27 mouse cellular contexts compared by ENCODE assay signal in the genomic region with DNA sequence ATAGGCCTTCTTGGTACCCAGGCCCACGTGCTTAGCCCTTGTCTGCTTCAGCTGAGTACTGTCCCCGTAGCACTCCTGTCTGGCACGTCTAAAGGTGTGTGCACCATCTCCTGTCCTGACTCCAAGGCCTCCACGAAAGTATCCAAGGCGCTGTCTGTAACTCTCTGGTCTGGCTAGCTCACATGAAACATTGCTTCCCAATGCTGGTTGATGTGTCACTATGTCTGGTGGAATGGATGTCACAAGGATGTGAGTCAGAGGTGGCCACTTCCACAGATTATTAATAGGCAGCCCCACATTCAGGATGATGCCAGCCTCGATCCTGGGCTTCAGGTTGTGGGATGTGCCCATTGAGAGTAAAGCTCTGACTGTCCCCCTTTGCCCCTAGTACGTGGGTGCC. TPM values are rescaled to one million over a fixed set of nuclear protein-coding genes. Genes with fewer than 3 reads are reported as not detected.
DNase-seq lines count a peak whose midpoint lies in the region; ATAC-seq and TF ChIP-seq lines count a peak whose summit lies in the region.
"Had no signal": no experiment of that assay in that cellular context is flagged by ENCODE, and none has a peak within 500 bp of the region (broad histone marks: within the 10 kb centered on the region; RNA-seq: fewer than 3 reads in every experiment).

No protein-coding gene starts in this region.

- no peak for TF ChIP-seq POLR2A in kidney, adult 2 months (IDR thresholded peaks at IDR 0.05; ENCODE audit: low read depth, low read length)

- intact Hi-C loops in left cerebral cortex, postnatal 10 days (cut with DNase I): no loop called here

- peak overlapping the region; percentile 8; the same call in 1 of the 2 replicates for H3K27ac ChIP-seq in kidney, adult 2 months (ENCODE audit: insufficient read depth, low read depth, low read length)
- peak overlapping the region; percentile 78 for H3K27ac ChIP-seq in brown adipose tissue, adult 24 weeks (replicated peaks; ENCODE audit: low read depth, low read length)
- no peak overlapping the region for H3K27ac ChIP-seq in forebrain, embryonic 14.5 days (ENCODE audit: low read depth, low read length)
- H3K27ac ChIP-seq: embryonic facial prominence, embryonic 13.5 days; forebrain, embryonic 10.5 days; hindbrain, embryonic 12.5 days; hindbrain, postnatal 0 days; intestine, embryonic 15.5 days; limb, embryonic 13.5 days; lung, embryonic 15.5 days had no signal

- no peak for ATAC-seq in forebrain, embryonic 14.5 days
- ATAC-seq: CD4-positive, CD25-positive, alpha-beta regulatory T cell, adult 4 months; forebrain, embryonic 16.5 days; intestine, embryonic 15.5 days had no signal

- H3K36me3 ChIP-seq in kidney, adult 2 months (ENCODE audit: control insufficient read depth, insufficient read depth, low read length): no peaks in the 10 kb centered on the region
- no peaks in the 10 kb centered on the region for H3K36me3 ChIP-seq in forebrain, embryonic 14.5 days (ENCODE audit: control insufficient read depth, insufficient read depth, low read length)
- H3K36me3 ChIP-seq: embryonic facial prominence, embryonic 13.5 days; forebrain, embryonic 10.5 days; hindbrain, embryonic 12.5 days; intestine, embryonic 15.5 days; limb, embryonic 13.5 days; lung, embryonic 15.5 days had no signal

- no peaks in the 10 kb centered on the region for H3K27me3 ChIP-seq in kidney, adult 2 months (replicated peaks; ENCODE audit: control insufficient read depth, insufficient read depth, low read length)
- H3K27me3 ChIP-seq in forebrain, embryonic 14.5 days (replicated peaks; ENCODE audit: control insufficient read depth, insufficient read depth, low read length): no peaks in the 10 kb centered on the region
- H3K27me3 ChIP-seq: embryonic facial prominence, embryonic 13.5 days; hindbrain, embryonic 12.5 days; intestine, embryonic 15.5 days; limb, embryonic 13.5 days; lung, embryonic 15.5 days had no signal

- H3K4me1 ChIP-seq in kidney, adult 2 months (ENCODE audit: control insufficient read depth, insufficient read depth, low read length): peaks cover 33% of the 10 kb centered on the region
- H3K4me1 ChIP-seq in brown adipose tissue, adult 24 weeks (ENCODE audit: control insufficient read depth, insufficient read depth, insufficient read length, low read length): peaks cover 8% of the 10 kb centered on the region
- H3K4me1 ChIP-seq in forebrain, embryonic 14.5 days (ENCODE audit: control insufficient read depth, insufficient read depth, low read length): no peaks in the 10 kb centered on the region
- H3K4me1 ChIP-seq: embryonic facial prominence, embryonic 13.5 days; hindbrain, embryonic 12.5 days; limb, embryonic 13.5 days; lung, embryonic 15.5 days had no signal

- WGBS in kidney, adult 2 months: 82% methylated on average over 7 of the region's 7 CpGs
- 81% methylated on average over 7 of the region's 7 CpGs for WGBS in forebrain, embryonic 14.5 days

- no peak for TF ChIP-seq CTCF in kidney, adult 2 months (conservative IDR thresholded peaks at IDR 0.05; ENCODE audit: insufficient read depth, insufficient read length, low read depth, low read length)

- no peak for DNase-seq in kidney, adult 2 months
- no peak for DNase-seq in kidney, adult 9 months
- peak; percentile 80 for DNase-seq in 416B (ENCODE audit: low read depth)
- DNase-seq in adrenal gland, adult 8-10 months: peak; percentile 64
- no peak for DNase-seq in forebrain, embryonic 14.5 days (ENCODE audit: low spot score)
- no peak for DNase-seq in cerebellum, adult 9-11 months
- no peak for DNase-seq in left cerebral cortex, postnatal 10 days (ENCODE audit: extremely low spot score in 1 of 2, low spot score in 2 of 2)
- DNase-seq: cerebellum, adult 11-12 months; gastrocnemius, postnatal 10 days; heart, postnatal 36 days; kidney, adult 8-10 months; kidney, postnatal 10 days; midbrain, embryonic 14.5 days; spleen, adult 18-20 months; thymus, postnatal 4 days had no signal

- H3K4me3 ChIP-seq in kidney, adult 2 months (ENCODE audit: insufficient read depth, low read depth, low read length): no peak overlapping the region
- no peak overlapping the region for H3K4me3 ChIP-seq in brown adipose tissue, adult 24 weeks (ENCODE audit: insufficient read depth, low read depth, low read length)
- no peak overlapping the region for H3K4me3 ChIP-seq in forebrain, embryonic 14.5 days (ENCODE audit: low read depth, low read length)
- H3K4me3 ChIP-seq: embryonic facial prominence, embryonic 13.5 days; forebrain, embryonic 10.5 days; hindbrain, embryonic 12.5 days; intestine, embryonic 15.5 days; limb, embryonic 13.5 days; lung, embryonic 15.5 days had no signal

- H3K9me3 ChIP-seq in forebrain, embryonic 14.5 days (replicated peaks; ENCODE audit: control insufficient read depth, low read length): no peaks in the 10 kb centered on the region
- H3K9me3 ChIP-seq: embryonic facial prominence, embryonic 13.5 days; forebrain, embryonic 10.5 days; hindbrain, embryonic 12.5 days; intestine, embryonic 15.5 days; limb, embryonic 13.5 days; lung, embryonic 15.5 days had no signal

- H3K9ac ChIP-seq in forebrain, embryonic 14.5 days (ENCODE audit: low read length): no peak overlapping the region
- H3K9ac ChIP-seq: embryonic facial prominence, embryonic 13.5 days; hindbrain, embryonic 12.5 days; intestine, embryonic 15.5 days; limb, embryonic 13.5 days; lung, embryonic 15.5 days had no signal

- no peak overlapping the region for H3K4me2 ChIP-seq in forebrain, embryonic 14.5 days (ENCODE audit: low read length)
- H3K4me2 ChIP-seq: embryonic facial prominence, embryonic 13.5 days; heart, embryonic 11.5 days; hindbrain, embryonic 12.5 days; intestine, embryonic 15.5 days; limb, embryonic 13.5 days; liver, embryonic 11.5 days; lung, embryonic 15.5 days had no signal

RNA-seq across cellular contexts. Expression of gene Sh3bp2, which starts 10.2 kb away (rescaled TPM):
- 8.1 and 8.6 TPM in 2 replicates for polyA plus RNA-seq in kidney, adult 2 months (2012; rRNA removed)
- total RNA-seq in adrenal gland, adult 8-10 months (2022): 10 to 100 TPM; 11.5 to 23.9 (median 17.8) TPM
- polyA plus RNA-seq in brown adipose tissue, adult 24 weeks (2012; ENCODE audit: insufficient read depth, insufficient read length, missing spikeins): 2.7 and 3.0 TPM in 2 replicates
- 18.8 and 27.8 TPM in 2 replicates for polyA plus RNA-seq in forebrain, embryonic 14.5 days (2014; fragmentation: Nextera tagmentation; extraction: Ambion mirVana)
- total RNA-seq in left cerebral cortex, postnatal 10 days (2021): 1 to 10 TPM; 6.4 to 7.3 TPM

RNA-seq across cellular contexts. Expression of gene Tnip2, which starts 22.0 kb away (rescaled TPM):
- 11.4 and 13.6 TPM in 2 replicates for polyA plus RNA-seq in kidney, adult 2 months (2012; rRNA removed)
- 10 to 100 TPM; 16.3 to 32.3 (median 24.3) TPM for total RNA-seq in adrenal gland, adult 8-10 months (2022)
- polyA plus RNA-seq in brown adipose tissue, adult 24 weeks (2012; ENCODE audit: insufficient read depth, insufficient read length, missing spikeins): 4.3 and 4.8 TPM in 2 replicates
- 3.6 and 4.8 TPM in 2 replicates for polyA plus RNA-seq in forebrain, embryonic 14.5 days (2014; fragmentation: Nextera tagmentation; extraction: Ambion mirVana)
- 10 to 100 TPM; 11.2 to 11.5 TPM for total RNA-seq in left cerebral cortex, postnatal 10 days (2021)

RNA-seq across cellular contexts. Expression of gene Add1, which starts 37.6 kb away (rescaled TPM):
- 129 and 135 TPM in 2 replicates for polyA plus RNA-seq in kidney, adult 2 months (2012; rRNA removed)
- total RNA-seq in adrenal gland, adult 8-10 months (2022): 100 to 1,000 TPM; 144 to 201 (median 179) TPM
- polyA plus RNA-seq in brown adipose tissue, adult 24 weeks (2012; ENCODE audit: insufficient read depth, insufficient read length, missing spikeins): 62.4 and 72.7 TPM in 2 replicates
- polyA plus RNA-seq in forebrain, embryonic 14.5 days (2014; fragmentation: Nextera tagmentation; extraction: Ambion mirVana): 166 and 196 TPM in 2 replicates
- total RNA-seq in left cerebral cortex, postnatal 10 days (2021): 100 to 1,000 TPM; 294 to 308 TPM

Comparison
In these comparisons a context has a peak if more than half of its experiments do, and no peak if none do; other contexts are left out.
1. DNase-seq: peak in 416B (single experiment) and adrenal gland, adult 8-10 months (single experiment); none in kidney, adult 2 months (single experiment), kidney, adult 9 months (single experiment), forebrain, embryonic 14.5 days (single experiment), cerebellum, adult 9-11 months (single experiment) and left cerebral cortex, postnatal 10 days (0 of 2).